Mouse (Mus musculus): Measurements from ENCODE around the gene Dynlrb2. TPM values are rescaled to one million over a fixed set of nuclear protein-coding genes. Genes with fewer than 3 reads are reported as not detected.

Gene Dynlrb2
- polyA plus RNA-seq, 1 experiment from 2014 or later, result 7.1 TPM

Other genes with a start within 250 kb of the Dynlrb2 start
- 8.6 and 8.9 TPM in 2 replicates for gene Cdyl2, start 228.0 kb downstream of the Dynlrb2 start, polyA plus RNA-seq (2015; fragmentation: Nextera tagmentation; extraction: Ambion mirVana)

All from forebrain, embryonic 16.5 days (tissue).